Mouse (Mus musculus): ENCODE data around the gene Gm21905. TPM values are rescaled to one million over a fixed set of nuclear protein-coding genes. Genes with fewer than 3 reads are reported as not detected.

The Gm21905 gene
- total and polyA plus RNA-seq, 3 experiments, result not detected

- no peak for TF ChIP-seq NELFE (IDR thresholded peaks at IDR 0.05; ENCODE audit: low read depth, low read length)
- no peak for TF ChIP-seq MYB (IDR thresholded peaks at IDR 0.05; ENCODE audit: low read depth, low read length)
Observed at GRCm38 (mm10) chr5:67930584-67930983, 15.6 kb downstream of the Gm21905 start (continued).

- no peak for DNase-seq (ENCODE audit: low read depth, low spot score)
- no peak for TF ChIP-seq ELF1 (IDR thresholded peaks at IDR 0.05; ENCODE audit: low read depth, low read length)
Observed at GRCm38 (mm10) chr5:67904555-67904954, 41.7 kb downstream of the Gm21905 start.

DNA sequence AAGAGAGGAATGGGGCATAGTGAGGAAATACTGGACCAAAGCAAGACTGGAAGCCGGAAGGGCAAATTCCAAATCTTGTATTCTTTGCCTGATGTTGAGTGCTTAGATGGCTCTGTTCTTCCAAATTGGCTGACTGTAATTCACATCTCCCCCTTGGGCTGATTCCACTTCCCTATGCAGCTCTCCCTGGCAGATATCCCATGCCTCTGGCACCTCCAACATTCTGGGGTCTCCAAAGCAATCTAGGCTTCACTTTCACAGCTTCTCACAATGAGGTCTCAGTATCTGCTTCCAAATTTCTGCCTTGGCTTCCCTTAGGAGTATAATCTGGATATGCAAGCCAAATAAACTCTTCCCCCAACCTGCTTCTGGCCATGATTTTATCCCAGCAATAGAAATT is 47.3 kb downstream of the Gm21905 start:
- Histone ChIP-seq H3K9ac (ENCODE audit: control insufficient read depth, low read depth, low read length, poor library complexity, severe bottlenecking) (no peak overlapping the region), H3K9me3 (replicated peaks; ENCODE audit: insufficient read depth, low read length) (no peaks in the 10 kb centered on the region), H3K79me2 (ENCODE audit: control insufficient read depth, insufficient read depth, low read length, poor library complexity) (no peaks in the 10 kb centered on the region), H3K36me3 (ENCODE audit: control insufficient read depth in 1 of 2, insufficient read depth in 2 of 2, low read length in 2 of 2) (no peaks in the 10 kb centered on the region), H3K27ac (ENCODE audit: control insufficient read depth, low read depth, low read length) (no peak overlapping the region), H3K4me1 (ENCODE audit: control insufficient read depth in 1 of 2, insufficient read depth in 2 of 2, low read length in 2 of 2) (no peaks in the 10 kb centered on the region), H3K4me3 (ENCODE audit: control insufficient read depth in 1 of 2, insufficient read depth in 1 of 2, low read depth in 2 of 2, low read length in 2 of 2) (no peak overlapping the region), H3K27me3 (ENCODE audit: control insufficient read depth in 1 of 2, insufficient read depth in 2 of 2, low read length in 2 of 2) (peaks cover 0 to 1% of the 10 kb centered on the region in 2 experiments; a peak in 1 of 4 replicates)
- no peak for DNase-seq (ENCODE audit: low read depth, low spot score)
- TF ChIP-seq KAT2A (conservative IDR thresholded peaks at IDR 0.05; ENCODE audit: low read depth, low read length) (no peak), GATA1 (IDR thresholded peaks at IDR 0.05; ENCODE audit: low read depth, low read length) (no peak), ZC3H11A (IDR thresholded peaks at IDR 0.05; ENCODE audit: low read depth, low read length) (no peak)

More at GRCm38 (mm10) chr5:67904555-67904954, 41.7 kb downstream of the Gm21905 start:
- Histone ChIP-seq H3K27ac (ENCODE audit: control insufficient read depth, low read depth, low read length) (no peak overlapping the region), H3K79me2 (ENCODE audit: control insufficient read depth, insufficient read depth, low read length, poor library complexity) (no peaks in the 10 kb centered on the region), H3K36me3 (ENCODE audit: control insufficient read depth in 1 of 2, insufficient read depth in 2 of 2, low read length in 2 of 2) (no peaks in the 10 kb centered on the region), H3K4me3 (ENCODE audit: control insufficient read depth in 1 of 2, insufficient read depth in 1 of 2, low read depth in 2 of 2, low read length in 2 of 2) (no peak overlapping the region), H3K9me3 (replicated peaks; ENCODE audit: insufficient read depth, low read length) (no peaks in the 10 kb centered on the region), H3K9ac (ENCODE audit: control insufficient read depth, low read depth, low read length, poor library complexity, severe bottlenecking) (no peak overlapping the region), H3K4me1 (ENCODE audit: control insufficient read depth in 1 of 2, insufficient read depth in 2 of 2, low read length in 2 of 2) (no peaks in the 10 kb centered on the region), H3K27me3 (ENCODE audit: control insufficient read depth in 1 of 2, insufficient read depth in 2 of 2, low read length in 2 of 2) (no peaks in the 10 kb centered on the region)

- no peak for DNase-seq (ENCODE audit: low read depth, low spot score)
- no peaks in the 10 kb centered on the region for H3K79me2 ChIP-seq (ENCODE audit: control insufficient read depth, insufficient read depth, low read length, poor library complexity)
- H3K4me1 ChIP-seq (ENCODE audit: control insufficient read depth in 1 of 2, insufficient read depth in 2 of 2, low read length in 2 of 2), result no peaks in the 10 kb centered on the region
- H3K27me3 ChIP-seq (ENCODE audit: control insufficient read depth in 1 of 2, insufficient read depth in 2 of 2, low read length in 2 of 2), result no peaks in the 10 kb centered on the region; a peak in 2 of 4 replicates
- TF ChIP-seq CHD1 (IDR thresholded peaks at IDR 0.05; ENCODE audit: low read depth, low read length) (no peak), POLR2AphosphoS5 (IDR thresholded peaks at IDR 0.05; ENCODE audit: borderline replicate concordance, low read depth, low read length) (no peak), NRF1 (IDR thresholded peaks at IDR 0.05; ENCODE audit: insufficient read depth, low read depth, low read length, poor library complexity, severe bottlenecking) (no peak)
- no peak overlapping the region for H3K4me3 ChIP-seq (ENCODE audit: control insufficient read depth in 1 of 2, insufficient read depth in 1 of 2, low read depth in 2 of 2, low read length in 2 of 2)
- no peak overlapping the region for H3K9ac ChIP-seq (ENCODE audit: control insufficient read depth, low read depth, low read length, poor library complexity, severe bottlenecking)
- no peak overlapping the region for H3K27ac ChIP-seq (ENCODE audit: control insufficient read depth, low read depth, low read length)
- no peaks in the 10 kb centered on the region for H3K36me3 ChIP-seq (ENCODE audit: control insufficient read depth in 1 of 2, insufficient read depth in 2 of 2, low read length in 2 of 2)
- H3K9me3 ChIP-seq (replicated peaks; ENCODE audit: insufficient read depth, low read length), result no peaks in the 10 kb centered on the region
Observed at GRCm38 (mm10) chr5:67884422-67885210, 61.6 kb downstream of the Gm21905 start.

Data from MEL (cell line).